Mouse (Mus musculus) brain, embryonic 14.5 days (tissue): ENCODE measurements around the gene Itgb2.

Experiments
- CTCF ChIP-seq: fragments of 200-500 bp; IDR thresholded peaks from 2 replicates; pipeline ENCODE4 v1.5.1; 2012; ENCODE audit warnings: inconsistent platforms, mild to moderate bottlenecking, moderate library complexity, borderline replicate concordance; ENCODE audit not compliant: insufficient read depth, insufficient read length; ENCODE audit errors: extremely low read depth
- POLR2A ChIP-seq: fragments of 200-500 bp; IDR thresholded peaks from 2 replicates; pipeline ENCODE4 v1.6.1; 2012; ENCODE audit warnings: mild to moderate bottlenecking, inconsistent platforms, borderline replicate concordance; ENCODE audit not compliant: poor library complexity, insufficient read depth, insufficient read length, severe bottlenecking; ENCODE audit errors: extremely low read depth

DNA sequence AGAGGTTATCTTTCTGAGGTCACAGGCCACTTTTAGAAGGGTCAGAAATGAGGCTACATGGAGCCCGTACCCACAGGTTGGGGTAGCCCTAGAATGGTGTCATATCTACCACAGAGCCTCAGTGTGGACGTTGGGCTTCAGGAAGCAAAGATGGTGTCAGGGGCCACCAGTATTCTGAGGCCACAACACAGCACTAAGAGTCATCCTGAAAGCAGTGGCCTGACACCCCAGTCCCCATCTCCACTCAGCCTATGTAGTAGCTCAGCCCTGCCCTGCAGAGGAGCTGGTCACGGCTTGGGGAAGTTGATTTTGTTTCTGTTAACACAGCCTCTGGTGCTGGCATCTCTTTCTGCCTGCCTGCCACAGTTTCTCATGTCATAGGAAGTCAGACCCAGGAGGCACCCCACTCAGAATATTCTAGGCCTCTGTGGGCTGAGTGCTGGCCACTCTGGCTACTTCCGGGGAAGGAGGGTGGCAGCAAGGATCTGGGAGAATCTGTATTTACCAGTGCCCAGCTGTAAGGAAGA, 10.6 kb downstream of the Itgb2 start:
- TF ChIP-seq CTCF (no peak), POLR2A (no peak)
